Mouse (Mus musculus) kidney, embryonic 16.5 days (tissue): ENCODE measurements around the gene Kcnab1. TPM values are rescaled to one million over a fixed set of nuclear protein-coding genes. Genes with fewer than 3 reads are reported as not detected.
A peak's percentile ranks its signal among the peaks of the same experiment; 100 is the strongest.

Experiments used
- ATAC-seq: fragments of 200-750 bp; cut with Nextera tagmentation; 2 replicates; pipeline ENCODE4 v1.8.0; 2017; ENCODE audit warnings: moderate TSS enrichment; ENCODE audit not compliant: low FRiP score, low TSS enrichment
- H3K27ac ChIP-seq: fragments of 300-500 bp; sonication (generic); 2 replicates; pipeline ENCODE4 v1.5.1; 2014; ENCODE audit warnings: low read length
- H3K27me3 ChIP-seq: fragments of 300-500 bp; sonication (generic); 2 replicates; pipeline ENCODE4 v1.6.1; 2014; ENCODE audit warnings: low read length, control low read depth, mixed read lengths; ENCODE audit not compliant: insufficient read depth
- H3K36me3 ChIP-seq: fragments of 300-500 bp; sonication (generic); 2 replicates; pipeline ENCODE4 v1.6.1; 2014; ENCODE audit warnings: low read length, control low read depth, mixed read lengths; ENCODE audit not compliant: insufficient read depth
- H3K4me1 ChIP-seq: fragments of 300-500 bp; sonication (generic); 2 replicates; pipeline ENCODE4 v1.6.1; 2014; ENCODE audit warnings: low read length, control low read depth, mixed read lengths; ENCODE audit not compliant: insufficient read depth
- H3K4me2 ChIP-seq: fragments of 300-500 bp; sonication (generic); replicated peaks from 2 replicates; pipeline ENCODE4 v1.6.1; 2014; ENCODE audit warnings: low read depth, low read length
- H3K4me3 ChIP-seq: fragments of 300-500 bp; sonication (generic); 2 replicates; pipeline ENCODE4 v1.5.1; 2014; ENCODE audit warnings: mild to moderate bottlenecking, low read length
- H3K9ac ChIP-seq: fragments of 300-500 bp; sonication (generic); replicated peaks from 2 replicates; pipeline ENCODE4 v1.6.1; 2014; ENCODE audit warnings: low read length
- H3K9me3 ChIP-seq: fragments of 300-500 bp; sonication (generic); 2 replicates; pipeline ENCODE4 v1.6.1; 2016; ENCODE audit warnings: low read length, control low read depth
- WGBS: fragments of 180-500 bp; shearing (Covaris S2); extraction: QIAGEN DNeasy Blood & Tissue Kit; methylation state at CpG from one replicate; pipeline ENCODE4 v1.1.7; 2014; 5-methylcytosine and 5-hydroxymethylcytosine counted together
- polyA plus RNA-seq: library from polyadenylated mRNA; unstranded; fragments of >200 nt; fragmentation: Nextera tagmentation; extraction: Ambion mirVana; gene quantifications from 2 replicates; pipeline ENCODE4 v1.2.1, GENCODE M21; 2015

The Kcnab1 gene
- polyA plus RNA-seq, 1 experiment from 2014 or later: 4.1 TPM

DNA sequence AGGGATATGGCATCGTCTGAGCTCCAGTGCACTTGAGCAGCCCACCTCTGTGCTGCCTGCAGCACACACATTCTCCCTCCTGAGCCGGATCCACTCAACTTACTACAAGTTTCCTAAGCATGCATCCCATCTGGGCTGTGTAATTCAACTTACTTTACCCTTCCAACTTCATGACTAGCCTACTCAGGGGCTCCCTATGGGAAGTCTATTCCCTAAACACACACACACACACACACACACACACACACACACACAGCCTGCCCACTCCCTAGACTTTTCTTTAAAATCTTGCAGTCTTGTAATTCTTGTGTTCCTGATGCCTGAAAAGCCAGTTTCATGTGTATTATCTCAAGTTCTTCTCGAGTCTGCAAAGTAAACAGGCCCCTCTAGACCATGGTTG, 216.1 kb downstream of the Kcnab1 start:
- no peaks in the 10 kb centered on the region for H3K36me3 ChIP-seq
- no peaks in the 10 kb centered on the region for H3K9me3 ChIP-seq
- H3K9ac ChIP-seq: no peak overlapping the region
- 73% methylated on average over 3 of the region's 3 CpGs for WGBS
- no peak overlapping the region for H3K4me3 ChIP-seq
- ATAC-seq: no peak
- H3K4me2 ChIP-seq: no peak overlapping the region
- no peaks in the 10 kb centered on the region for H3K4me1 ChIP-seq
- H3K27me3 ChIP-seq: no peaks in the 10 kb centered on the region
- no peak overlapping the region for H3K27ac ChIP-seq

DNA sequence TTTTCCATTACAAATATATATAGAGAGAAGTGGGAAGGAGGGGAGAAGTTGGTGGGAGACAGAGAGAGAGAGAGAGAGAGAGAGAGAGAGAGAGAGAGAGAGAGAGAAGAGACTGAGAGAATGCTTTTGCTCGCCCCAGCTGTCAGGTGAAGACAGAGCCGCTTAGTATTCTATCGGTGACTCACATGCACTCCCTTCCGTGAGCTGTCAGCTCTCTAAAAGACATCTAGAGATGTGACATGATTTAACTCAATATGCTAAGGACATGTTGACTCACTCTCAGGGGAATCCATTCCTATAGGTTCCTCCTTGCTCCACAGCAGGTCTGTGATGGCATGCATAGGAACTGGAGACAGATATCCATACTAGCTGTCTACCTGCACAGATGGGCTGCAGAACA, 219.6 kb downstream of the Kcnab1 start:
- Histone ChIP-seq H3K9me3 (no peaks in the 10 kb centered on the region), H3K4me1 (no peaks in the 10 kb centered on the region), H3K27me3 (no peaks in the 10 kb centered on the region), H3K4me3 (no peak overlapping the region), H3K4me2 (no peak overlapping the region), H3K36me3 (no peaks in the 10 kb centered on the region), H3K9ac (no peak overlapping the region), H3K27ac (no peak overlapping the region)
- no peak for ATAC-seq
- 90% methylated on average over 4 of the region's 4 CpGs for WGBS

DNA sequence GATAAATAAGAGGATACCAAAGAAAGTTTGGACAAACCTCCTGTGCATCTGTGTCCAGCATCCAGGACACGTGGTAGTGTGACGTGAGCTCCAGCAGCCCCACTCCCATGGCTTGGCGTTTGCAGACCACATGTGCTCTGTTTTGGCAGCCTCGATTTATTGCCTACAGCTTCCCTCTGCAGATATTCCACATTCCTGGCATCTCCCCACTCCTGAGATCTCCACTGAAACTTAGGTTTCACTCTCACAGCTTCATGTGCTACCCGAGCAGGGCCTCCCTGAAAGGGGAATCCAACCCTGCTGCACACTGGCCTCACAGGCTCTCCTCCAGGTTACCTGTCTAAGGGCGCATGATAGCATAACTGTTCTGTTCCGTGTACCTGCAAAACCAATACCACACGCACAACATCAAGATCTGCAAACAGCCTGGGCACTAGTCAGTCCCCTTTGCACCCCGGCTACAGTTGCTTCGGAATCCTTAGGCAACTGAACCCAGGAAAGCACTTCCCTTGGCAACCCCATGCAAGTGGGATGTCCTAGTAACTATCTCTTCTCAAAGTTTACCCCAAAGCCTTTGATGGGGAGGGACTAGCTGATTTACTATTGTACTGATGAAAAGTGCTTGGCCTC, 228.8 kb downstream of the Kcnab1 start:
- Histone ChIP-seq H3K4me3 (no peak overlapping the region), H3K27me3 (no peaks in the 10 kb centered on the region), H3K4me1 (peaks cover 4% of the 10 kb centered on the region; the same call in 1 of the 2 replicates), H3K36me3 (no peaks in the 10 kb centered on the region), H3K9me3 (no peaks in the 10 kb centered on the region), H3K9ac (no peak overlapping the region), H3K27ac (no peak overlapping the region), H3K4me2 (no peak overlapping the region)
- ATAC-seq: 0 out of 2 replicates have a peak, but pooled peaks have one; percentile 27
- 43% methylated on average over 10 of the region's 10 CpGs for WGBS

DNA sequence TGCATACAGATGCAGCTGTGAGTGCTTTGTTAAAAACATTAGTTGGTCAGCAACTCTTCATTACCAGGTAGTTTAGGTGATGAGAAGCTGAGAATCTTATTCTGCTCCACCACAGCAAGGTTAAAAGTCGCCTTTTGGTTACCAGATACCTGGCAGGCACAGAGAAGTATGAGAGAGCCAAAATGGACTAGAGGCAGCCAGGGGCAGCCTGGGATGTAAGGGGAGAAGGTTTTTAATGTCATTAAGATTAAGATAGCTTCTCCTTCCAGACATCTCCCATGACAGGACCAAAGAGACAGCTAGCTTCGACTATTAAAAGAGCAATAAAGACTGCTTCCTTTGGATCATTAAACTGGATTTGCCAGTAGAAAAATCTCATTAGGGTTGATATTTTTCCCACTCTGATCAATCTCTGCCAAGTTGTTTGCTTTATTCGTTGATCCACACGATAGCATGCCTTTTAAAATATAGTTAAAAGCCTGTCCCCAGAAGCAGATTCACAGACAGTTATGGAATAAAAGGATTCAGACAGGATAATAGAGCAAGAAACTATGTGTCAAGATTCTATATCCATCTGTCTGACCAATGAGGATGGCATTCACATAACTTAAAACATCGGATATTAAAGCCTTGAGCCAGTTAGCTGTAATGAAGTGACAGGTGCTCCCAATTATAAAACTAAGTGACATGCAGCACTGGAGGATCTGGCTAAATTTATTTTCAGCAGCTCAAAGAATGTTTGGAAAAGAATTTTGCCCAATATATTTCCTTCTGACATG, 231.2 kb downstream of the Kcnab1 start:
- H3K4me2 ChIP-seq: no peak overlapping the region
- H3K4me1 ChIP-seq: peaks cover 4% of the 10 kb centered on the region; the same call in 1 of the 2 replicates
- H3K27ac ChIP-seq: no peak overlapping the region
- ATAC-seq: no peak
- no peak overlapping the region for H3K9ac ChIP-seq
- no peaks in the 10 kb centered on the region for H3K9me3 ChIP-seq
- no peaks in the 10 kb centered on the region for H3K36me3 ChIP-seq
- no peaks in the 10 kb centered on the region for H3K27me3 ChIP-seq
- no peak overlapping the region for H3K4me3 ChIP-seq
- WGBS: 47% methylated on average over 5 of the region's 5 CpGs

DNA sequence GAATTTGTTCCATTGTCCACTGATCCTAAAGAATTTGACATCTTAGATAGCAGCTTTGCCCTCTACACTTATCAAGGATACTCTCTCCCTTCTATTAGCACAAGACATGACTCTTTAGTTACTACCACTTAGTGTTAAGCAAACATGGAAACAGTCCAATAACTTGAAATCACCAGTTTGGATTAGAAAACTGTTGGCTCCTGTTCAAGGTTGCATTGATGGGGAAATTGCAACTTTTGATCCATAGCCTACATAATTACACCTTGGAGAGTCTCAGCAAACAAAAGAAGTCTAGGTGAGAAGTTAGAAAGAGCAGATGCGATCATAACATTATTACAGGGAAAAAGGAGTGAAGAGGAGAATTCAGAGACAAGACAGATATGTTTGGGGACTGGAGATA, 237.0 kb downstream of the Kcnab1 start:
- Histone ChIP-seq H3K4me3 (no peak overlapping the region), H3K4me2 (no peak overlapping the region), H3K9me3 (no peaks in the 10 kb centered on the region), H3K4me1 (no peaks in the 10 kb centered on the region), H3K27me3 (no peaks in the 10 kb centered on the region), H3K27ac (no peak overlapping the region), H3K36me3 (no peaks in the 10 kb centered on the region), H3K9ac (no peak overlapping the region)
- ATAC-seq: no peak
- WGBS: 91% methylated on average over 1 of the region's 1 CpGs

DNA sequence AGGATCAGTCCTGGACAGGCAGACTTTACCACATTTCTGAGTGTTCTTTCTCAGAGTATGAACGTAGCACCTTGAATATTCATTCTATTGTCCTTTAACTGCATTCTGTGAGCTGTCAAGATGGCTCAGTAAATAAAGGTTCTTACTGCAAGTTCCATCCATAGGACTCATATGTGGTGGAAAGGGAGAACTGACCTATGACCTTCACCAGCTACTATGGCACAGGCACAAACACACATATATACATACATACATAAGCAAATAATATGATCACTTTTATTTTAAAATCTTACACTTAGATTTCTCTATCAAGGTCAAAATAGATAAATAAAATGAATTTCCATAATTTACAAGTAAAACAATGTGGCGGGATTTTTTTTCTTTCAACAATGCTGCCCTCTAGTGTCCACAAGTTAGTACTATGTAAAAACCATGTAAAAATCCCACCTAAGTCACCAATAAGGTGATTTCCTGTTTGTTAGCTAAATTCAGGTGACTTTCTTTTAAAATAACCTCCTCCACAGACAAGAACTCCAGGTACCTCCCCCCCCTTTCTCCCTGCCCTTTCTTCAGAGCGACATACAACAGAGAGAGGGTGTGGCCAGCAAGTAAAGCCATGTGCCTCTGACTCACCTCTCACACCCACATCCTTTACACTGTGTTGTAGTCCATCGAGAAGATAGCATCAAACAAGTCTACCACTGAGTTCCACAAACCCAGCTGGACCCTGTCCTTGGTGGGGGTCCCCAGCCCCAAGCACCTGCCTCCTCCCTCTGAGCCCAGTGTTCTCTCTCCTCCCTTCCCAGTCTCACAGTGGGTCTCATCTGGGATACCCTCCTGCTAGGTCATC, 243.3 kb downstream of the Kcnab1 start:
- peak; percentile 42 for ATAC-seq
- WGBS: 54% methylated on average over 4 of the region's 4 CpGs

DNA sequence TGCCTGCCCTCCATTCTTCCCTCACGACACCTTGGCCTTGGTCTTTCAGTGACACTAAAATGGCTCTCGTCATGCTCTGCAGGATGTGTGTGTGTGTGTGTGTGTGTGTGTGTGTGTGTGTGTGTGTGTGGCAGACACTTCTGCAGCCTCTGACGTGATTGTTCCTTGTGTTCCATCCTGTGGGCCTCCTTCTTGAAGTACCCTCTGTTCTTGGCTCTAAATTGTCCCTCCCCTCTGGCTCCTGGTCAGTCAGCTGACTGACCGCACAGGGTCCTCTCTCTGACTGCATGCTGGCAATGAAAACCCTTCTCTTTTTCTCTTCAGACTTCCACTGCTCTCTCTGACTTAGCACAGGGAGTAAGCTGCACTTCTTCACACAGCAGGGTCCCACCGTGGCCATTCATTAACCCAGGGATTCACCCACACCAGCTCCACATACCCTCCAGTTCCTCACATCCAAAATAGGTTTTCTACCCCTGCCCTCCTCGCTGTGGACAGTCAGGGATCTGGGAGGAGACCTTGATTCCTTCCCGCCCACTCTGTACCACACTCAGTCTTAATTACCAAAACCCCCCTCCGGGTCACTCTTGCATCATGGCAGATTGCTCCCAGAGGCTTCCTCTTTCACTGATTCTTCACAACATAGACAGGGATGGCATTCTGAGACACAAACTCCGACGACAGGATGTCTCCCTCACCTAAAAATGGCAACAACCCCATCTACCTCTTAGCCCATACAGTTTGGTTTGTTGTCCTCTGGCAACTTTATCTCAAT, 244.3 kb downstream of the Kcnab1 start:
- WGBS: 59% methylated on average over 10 of the region's 10 CpGs
- 0 out of 2 replicates have a peak, but pooled peaks cover 2% of the 10 kb centered on the region for H3K4me1 ChIP-seq
- no peaks in the 10 kb centered on the region for H3K27me3 ChIP-seq
- H3K9ac ChIP-seq: no peak overlapping the region
- no peak overlapping the region for H3K4me2 ChIP-seq
- no peaks in the 10 kb centered on the region for H3K36me3 ChIP-seq
- H3K9me3 ChIP-seq: no peaks in the 10 kb centered on the region
- no peak overlapping the region for H3K4me3 ChIP-seq
- H3K27ac ChIP-seq: no peak overlapping the region
- ATAC-seq: peak; percentile 58

More for the DNA sequence above, 243.3 kb downstream of the Kcnab1 start:
- H3K4me3 ChIP-seq: no peak overlapping the region
- no peaks in the 10 kb centered on the region for H3K36me3 ChIP-seq
- H3K4me1 ChIP-seq: no peaks in the 10 kb centered on the region
- H3K27me3 ChIP-seq: no peaks in the 10 kb centered on the region
- no peak overlapping the region for H3K9ac ChIP-seq
- H3K27ac ChIP-seq: no peak overlapping the region
- no peak overlapping the region for H3K4me2 ChIP-seq
- H3K9me3 ChIP-seq: no peaks in the 10 kb centered on the region

DNA sequence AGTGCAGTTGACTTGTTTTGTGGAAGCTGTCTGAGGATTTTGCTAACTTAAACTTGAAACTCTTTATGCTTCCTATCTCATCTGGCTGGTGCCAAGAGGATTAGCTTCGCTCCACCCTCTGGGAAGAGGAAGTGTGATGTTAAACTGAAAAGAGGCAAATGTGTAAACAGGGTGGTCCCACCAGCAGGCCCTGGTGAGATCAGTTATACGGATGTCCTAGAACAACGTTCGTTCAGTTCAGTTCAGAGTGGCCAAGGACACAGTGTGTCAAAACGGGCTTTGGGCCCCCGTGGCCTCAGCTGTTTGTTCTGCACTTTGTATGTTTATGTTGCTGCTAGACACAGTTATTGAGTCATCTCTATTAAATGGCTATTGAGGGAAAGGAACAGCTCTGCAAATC, 246.3 kb downstream of the Kcnab1 start:
- Histone ChIP-seq H3K27me3 (no peaks in the 10 kb centered on the region), H3K27ac (no peak overlapping the region), H3K9ac (no peak overlapping the region), H3K4me3 (no peak overlapping the region), H3K4me1 (0 out of 2 replicates have a peak, but pooled peaks cover 2% of the 10 kb centered on the region), H3K36me3 (no peaks in the 10 kb centered on the region), H3K9me3 (no peaks in the 10 kb centered on the region), H3K4me2 (no peak overlapping the region)
- 62% methylated on average over 6 of the region's 6 CpGs for WGBS
- ATAC-seq: no peak

DNA sequence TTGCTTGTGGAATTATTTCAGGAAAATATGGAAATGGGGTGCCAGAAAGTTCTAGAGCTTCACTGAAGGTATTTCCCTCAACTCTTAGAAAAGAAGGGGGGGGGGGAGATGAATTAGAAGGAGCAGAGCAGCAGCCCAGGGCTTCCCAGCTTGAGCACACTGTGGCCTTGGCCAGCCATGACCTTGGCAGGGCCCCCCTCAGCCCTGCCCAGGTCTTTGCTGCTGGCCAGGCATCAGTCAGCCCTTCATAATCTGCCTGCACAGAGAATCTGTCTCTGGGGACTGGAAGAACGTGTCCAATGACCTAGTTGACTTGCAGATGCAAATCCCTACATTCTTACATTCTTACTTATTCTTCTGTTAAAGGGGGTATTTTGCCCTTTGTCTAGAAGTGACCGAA, 249.1 kb downstream of the Kcnab1 start:
- H3K4me3 ChIP-seq: no peak overlapping the region
- H3K36me3 ChIP-seq: no peaks in the 10 kb centered on the region
- H3K27ac ChIP-seq: no peak overlapping the region
- 83% methylated on average over 2 of the region's 2 CpGs for WGBS
- H3K9me3 ChIP-seq: no peaks in the 10 kb centered on the region
- H3K4me1 ChIP-seq: 0 out of 2 replicates have a peak, but pooled peaks cover 2% of the 10 kb centered on the region
- no peak for ATAC-seq
- H3K9ac ChIP-seq: no peak overlapping the region
- no peaks in the 10 kb centered on the region for H3K27me3 ChIP-seq
- H3K4me2 ChIP-seq: no peak overlapping the region
